Mouse (Mus musculus): ENCODE data around the gene Cox7a1. TPM values are rescaled to one million over a fixed set of nuclear protein-coding genes. Genes with fewer than 3 reads are reported as not detected.
A peak's percentile ranks its signal among the peaks of the same experiment; 100 is the strongest.

The Cox7a1 gene
- polyA plus RNA-seq, 1 experiment: 2.4 TPM

DNA sequence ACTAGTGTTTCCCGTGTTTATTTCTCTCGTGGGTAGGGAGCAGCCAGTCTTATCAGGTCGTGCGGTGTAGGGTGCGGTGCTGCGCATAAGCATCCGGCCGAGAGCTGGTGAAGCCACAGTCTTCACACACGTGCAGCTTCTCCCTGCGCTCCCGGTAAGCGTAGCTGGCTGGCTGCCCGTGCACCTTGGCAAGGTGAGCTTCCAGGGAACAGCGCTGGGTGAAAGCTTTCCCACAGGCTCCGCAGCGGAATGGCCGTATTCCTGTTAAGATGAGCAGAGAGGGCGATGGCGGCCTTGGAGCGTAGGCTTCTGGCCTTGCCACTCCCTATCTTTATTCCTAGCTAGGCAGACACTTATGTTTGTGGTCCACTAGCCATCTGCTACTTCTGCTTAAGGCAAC lies 49.4 kb downstream of the Cox7a1 start:
- H3K36me3 ChIP-seq (replicated peaks; ENCODE audit: low read length): peaks cover 43% of the 10 kb centered on the region
- no peaks in the 10 kb centered on the region for H3K27me3 ChIP-seq (replicated peaks)
- TF ChIP-seq FLI1 (IDR thresholded peaks at IDR 0.05; ENCODE audit: low read length) (no peak), GATA1 (IDR thresholded peaks at IDR 0.05; ENCODE audit: borderline replicate concordance, low read length) (no peak)
- peaks cover 38% of the 10 kb centered on the region for H3K4me1 ChIP-seq
- H3K9me3 ChIP-seq: peaks cover 6% of the 10 kb centered on the region; the same call in 1 of the 2 replicates
- peak overlapping the region; percentile 62 for H3K4me3 ChIP-seq (replicated peaks)

DNA sequence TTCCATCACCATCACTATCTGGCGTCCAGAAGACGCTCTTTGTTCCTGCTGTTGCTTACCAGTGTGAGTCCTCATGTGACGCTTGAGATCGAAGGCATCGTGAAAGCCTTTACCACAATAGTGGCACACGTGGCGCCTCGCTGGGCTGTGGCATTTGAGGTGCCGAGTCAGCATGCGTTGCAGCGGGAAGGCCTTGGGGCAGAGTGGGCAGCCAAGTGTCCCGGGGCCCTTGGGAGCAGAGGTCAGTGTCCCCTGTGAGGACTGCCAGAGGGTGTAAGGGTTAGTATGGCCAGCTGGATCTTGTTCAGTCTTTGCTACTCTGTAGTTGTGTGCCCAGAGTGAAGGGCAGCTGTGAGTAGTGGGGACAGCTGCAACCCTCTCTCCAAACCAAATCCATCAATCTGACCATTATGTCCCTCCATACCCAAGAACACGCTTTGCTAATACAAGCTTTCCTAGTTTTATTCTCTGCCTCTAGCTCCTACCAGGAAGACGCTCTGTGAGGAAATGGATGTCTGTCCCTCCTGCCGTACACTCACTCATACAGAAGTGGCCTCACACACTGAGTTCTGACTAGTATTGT lies 50.4 kb downstream of the Cox7a1 start:
- Histone ChIP-seq H3K36me3 (replicated peaks; ENCODE audit: low read length) (peaks cover 38% of the 10 kb centered on the region), H3K4me1 (peaks cover 42% of the 10 kb centered on the region), H3K27me3 (replicated peaks) (no peaks in the 10 kb centered on the region), H3K9me3 (peaks cover 6% of the 10 kb centered on the region; the same call in 1 of the 2 replicates), H3K4me3 (replicated peaks) (no peak overlapping the region)
- TF ChIP-seq FLI1 (IDR thresholded peaks at IDR 0.05; ENCODE audit: low read length) (no peak), GATA1 (IDR thresholded peaks at IDR 0.05; ENCODE audit: borderline replicate concordance, low read length) (no peak)

GRCm38 (mm10) chr7:30235091-30235490 lies 51.1 kb downstream of the Cox7a1 start:
- peaks cover 42% of the 10 kb centered on the region for H3K4me1 ChIP-seq

GRCm38 (mm10) chr7:30235625-30236024 lies 51.7 kb downstream of the Cox7a1 start, which contains the start of gene Ovol3:
Gene Ovol3, minus strand, starts transcription at chr7:30235725.
- peaks cover 41% of the 10 kb centered on the region for H3K36me3 ChIP-seq (replicated peaks; ENCODE audit: low read length)
- H3K4me1 ChIP-seq: peaks cover 39% of the 10 kb centered on the region
- peaks cover 6% of the 10 kb centered on the region; the same call in 1 of the 2 replicates for H3K9me3 ChIP-seq
- peak within 1 kb of the TSS; percentile 1 for H3K4me3 ChIP-seq (replicated peaks)
- TF ChIP-seq GATA1 (IDR thresholded peaks at IDR 0.05; ENCODE audit: borderline replicate concordance, low read length) (no peak), FLI1 (IDR thresholded peaks at IDR 0.05; ENCODE audit: low read length) (no peak)
- no peaks in the 10 kb centered on the region for H3K27me3 ChIP-seq (replicated peaks)

More at GRCm38 (mm10) chr7:30235091-30235490, 51.1 kb downstream of the Cox7a1 start:
- Histone ChIP-seq H3K4me3 (replicated peaks) (peak overlapping the region; percentile 1), H3K36me3 (replicated peaks; ENCODE audit: low read length) (peaks cover 38% of the 10 kb centered on the region), H3K27me3 (replicated peaks) (no peaks in the 10 kb centered on the region), H3K9me3 (peaks cover 6% of the 10 kb centered on the region; the same call in 1 of the 2 replicates)
- TF ChIP-seq GATA1 (IDR thresholded peaks at IDR 0.05; ENCODE audit: borderline replicate concordance, low read length) (no peak), FLI1 (IDR thresholded peaks at IDR 0.05; ENCODE audit: low read length) (no peak)

Other genes with a start within 250 kb of the Cox7a1 start
- gene Zfp74, start 230.1 kb upstream of the Cox7a1 start, polyA plus RNA-seq (2012; ENCODE audit: insufficient read depth, low replicate concordance): 1.2 TPM in 1 of 2 replicates, not detected in the other
- 0.43 and 0.93 TPM in 2 replicates for gene Zfp568, start 200.2 kb upstream of the Cox7a1 start, polyA plus RNA-seq (2012; ENCODE audit: insufficient read depth, low replicate concordance)
- gene Zfp14, start 132.8 kb upstream of the Cox7a1 start, polyA plus RNA-seq (2012; ENCODE audit: insufficient read depth, low replicate concordance): not detected in 2 replicates
- gene Zfp82, start 111.2 kb upstream of the Cox7a1 start, polyA plus RNA-seq (2012; ENCODE audit: insufficient read depth, low replicate concordance): 0.21 TPM in 1 of 2 replicates, not detected in the other
- gene Gm26920, start 93.7 kb upstream of the Cox7a1 start, polyA plus RNA-seq (2012; ENCODE audit: insufficient read depth, low replicate concordance): not detected in 2 replicates
- gene Zfp566, start 93.6 kb upstream of the Cox7a1 start, polyA plus RNA-seq (2012; ENCODE audit: insufficient read depth, low replicate concordance): 0.37 TPM in 1 of 2 replicates, not detected in the other
- 0.26 TPM in 1 of 2 replicates, not detected in the other for gene Zfp260, start 89.4 kb upstream of the Cox7a1 start, polyA plus RNA-seq (2012; ENCODE audit: insufficient read depth, low replicate concordance)
- gene Zfp382, start 62.2 kb upstream of the Cox7a1 start, polyA plus RNA-seq (2012; ENCODE audit: insufficient read depth, low replicate concordance): not detected in 2 replicates
- gene Zfp146, start 14.4 kb upstream of the Cox7a1 start, polyA plus RNA-seq (2012; ENCODE audit: insufficient read depth, low replicate concordance): 2.6 TPM in 1 of 2 replicates, not detected in the other
- 122 and 208 TPM in 2 replicates for gene Capns1, start 14.7 kb downstream of the Cox7a1 start, polyA plus RNA-seq (2012; ENCODE audit: insufficient read depth, low replicate concordance)
- gene Polr2i, start 47.8 kb downstream of the Cox7a1 start, polyA plus RNA-seq (2012; ENCODE audit: insufficient read depth, low replicate concordance): 13.7 and 67.3 TPM in 2 replicates
- 21.7 and 73.2 TPM in 2 replicates for gene Tbcb, start 48.1 kb downstream of the Cox7a1 start, polyA plus RNA-seq (2012; ENCODE audit: insufficient read depth, low replicate concordance)
- not detected in 2 replicates for gene Ovol3, start 51.6 kb downstream of the Cox7a1 start, polyA plus RNA-seq (2012; ENCODE audit: insufficient read depth, low replicate concordance)
- gene Thap8, start 96.0 kb downstream of the Cox7a1 start, polyA plus RNA-seq (2012; ENCODE audit: insufficient read depth, low replicate concordance): not detected in 2 replicates
- 35.7 and 93.0 TPM in 2 replicates for gene Wdr62, start 96.3 kb downstream of the Cox7a1 start, polyA plus RNA-seq (2012; ENCODE audit: insufficient read depth, low replicate concordance)
- gene Clip3, start 107.6 kb downstream of the Cox7a1 start, polyA plus RNA-seq (2012; ENCODE audit: insufficient read depth, low replicate concordance): 0.34 TPM in 1 of 2 replicates, not detected in the other
- 78.7 and 108 TPM in 2 replicates for gene Alkbh6, start 124.6 kb downstream of the Cox7a1 start, polyA plus RNA-seq (2012; ENCODE audit: insufficient read depth, low replicate concordance)
- 2.6 TPM in 1 of 2 replicates, not detected in the other for gene Syne4, start 130.7 kb downstream of the Cox7a1 start, polyA plus RNA-seq (2012; ENCODE audit: insufficient read depth, low replicate concordance)
- 0.25 TPM in 1 of 2 replicates, not detected in the other for gene E130208F15Rik, start 137.6 kb downstream of the Cox7a1 start, polyA plus RNA-seq (2012; ENCODE audit: insufficient read depth, low replicate concordance)
- gene Sdhaf1, start 139.8 kb downstream of the Cox7a1 start, polyA plus RNA-seq (2012; ENCODE audit: insufficient read depth, low replicate concordance): 9.8 and 13.7 TPM in 2 replicates
- gene Lrfn3, start 178.6 kb downstream of the Cox7a1 start, polyA plus RNA-seq (2012; ENCODE audit: insufficient read depth, low replicate concordance): not detected in 2 replicates
- gene Tyrobp, start 229.6 kb downstream of the Cox7a1 start, polyA plus RNA-seq (2012; ENCODE audit: insufficient read depth, low replicate concordance): 20.9 and 273 TPM in 2 replicates
- gene Hcst, start 235.7 kb downstream of the Cox7a1 start, polyA plus RNA-seq (2012; ENCODE audit: insufficient read depth, low replicate concordance): 11.1 and 14.2 TPM in 2 replicates
- 8.3 and 10.0 TPM in 2 replicates for gene Nfkbid, start 237.6 kb downstream of the Cox7a1 start, polyA plus RNA-seq (2012; ENCODE audit: insufficient read depth, low replicate concordance)

Data from megakaryocyte, embryonic 14.5 days (primary cell).